Mouse (Mus musculus) bone marrow macrophage, adult 2 months (primary cell): Measurements from ENCODE around the gene Trappc6a.

Experiments used
- CTCF ChIP-seq: IDR thresholded peaks from 2 replicates; pipeline ENCODE4 v1.5.1; 2012; ENCODE audit warnings: low read depth, mild to moderate bottlenecking, low read length, moderate library complexity
- POLR2A ChIP-seq: IDR thresholded peaks from 2 replicates; pipeline ENCODE4 v1.6.1; 2012; ENCODE audit warnings: mild to moderate bottlenecking, low read depth, low read length, borderline replicate concordance

- no peak for TF ChIP-seq POLR2A
- no peak for TF ChIP-seq CTCF
These were observed 7.5 kb upstream of the Trappc6a start for GRCm38 (mm10) chr7:19500420-19501363.
